Mouse (Mus musculus) large intestine, adult 2 months (tissue): ENCODE results near the gene Kcnk4. TPM values are rescaled to one million over a fixed set of nuclear protein-coding genes. Genes with fewer than 3 reads are reported as not detected.
A peak's percentile ranks its signal among the peaks of the same experiment; 100 is the strongest.
"Not testable (repeated sequence)": the region's sequence is repeated elsewhere in the genome, so short reads cannot be mapped to it uniquely, and the experiment has no call there.

Source experiments
- DNase-seq: peaks from one replicate; pipeline ENCODE4 v3.0.0-alpha.2; 2012; ENCODE audit warnings: low read depth, low spot score
- WGBS: fragments of 180-500 bp; shearing (Covaris S2); methylation state at CpG from one replicate; pipeline ENCODE4 v1.1.7; 2018; 5-methylcytosine and 5-hydroxymethylcytosine counted together
- polyA plus RNA-seq: library from polyadenylated mRNA; depleted of rRNA; stranded (reverse); fragments of >200 nt; gene quantifications from 2 replicates; pipeline ENCODE4 v1.2.3, GENCODE M21; 2012

Kcnk4 gene
- polyA plus RNA-seq, 1 experiment: not detected

DNA sequence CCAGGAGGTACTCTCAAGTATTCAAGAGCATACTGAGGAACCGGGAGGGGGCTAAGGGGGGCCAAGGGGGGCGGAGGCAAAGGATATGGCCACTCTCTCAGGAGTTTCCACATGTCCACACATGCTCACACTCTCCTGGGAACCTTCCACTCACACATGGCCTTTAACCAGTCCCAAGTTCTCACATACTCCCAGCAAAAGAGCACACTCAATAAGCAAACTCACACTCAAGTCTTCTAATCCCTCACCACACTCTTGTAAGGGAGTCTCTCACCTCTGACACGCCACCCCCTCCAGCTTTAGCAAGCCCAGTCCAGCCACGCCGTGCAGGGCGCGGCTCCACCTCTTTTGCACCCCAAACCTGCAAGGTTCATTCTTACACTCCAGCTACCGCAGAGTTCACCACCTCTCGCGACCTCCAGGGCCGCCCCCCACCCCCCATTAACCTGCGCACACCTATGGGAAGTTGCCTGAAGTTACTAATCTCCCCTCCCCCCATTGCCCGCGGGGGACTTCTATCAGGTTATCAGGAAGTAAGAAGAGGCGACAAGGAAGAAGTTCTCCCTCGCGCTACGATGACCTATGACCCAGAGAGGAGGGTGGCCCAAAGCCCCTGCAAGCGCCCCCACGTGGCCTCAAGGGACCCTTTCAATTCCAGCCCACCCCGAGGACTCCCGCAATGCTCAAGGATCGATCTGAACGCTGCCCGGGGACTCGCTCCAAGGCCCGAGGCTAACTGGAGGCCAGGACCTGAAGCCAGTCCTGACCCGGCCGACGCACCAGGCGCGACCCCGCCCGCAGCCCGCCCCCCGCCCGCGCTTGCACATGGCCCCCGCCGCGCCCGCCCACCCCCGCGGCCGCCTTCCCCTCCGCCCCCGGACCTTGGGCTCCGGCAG, 13.3 kb downstream of the Kcnk4 start:
- WGBS: 2% methylated on average over 42 of the region's 48 CpGs
- no peak for DNase-seq

DNA sequence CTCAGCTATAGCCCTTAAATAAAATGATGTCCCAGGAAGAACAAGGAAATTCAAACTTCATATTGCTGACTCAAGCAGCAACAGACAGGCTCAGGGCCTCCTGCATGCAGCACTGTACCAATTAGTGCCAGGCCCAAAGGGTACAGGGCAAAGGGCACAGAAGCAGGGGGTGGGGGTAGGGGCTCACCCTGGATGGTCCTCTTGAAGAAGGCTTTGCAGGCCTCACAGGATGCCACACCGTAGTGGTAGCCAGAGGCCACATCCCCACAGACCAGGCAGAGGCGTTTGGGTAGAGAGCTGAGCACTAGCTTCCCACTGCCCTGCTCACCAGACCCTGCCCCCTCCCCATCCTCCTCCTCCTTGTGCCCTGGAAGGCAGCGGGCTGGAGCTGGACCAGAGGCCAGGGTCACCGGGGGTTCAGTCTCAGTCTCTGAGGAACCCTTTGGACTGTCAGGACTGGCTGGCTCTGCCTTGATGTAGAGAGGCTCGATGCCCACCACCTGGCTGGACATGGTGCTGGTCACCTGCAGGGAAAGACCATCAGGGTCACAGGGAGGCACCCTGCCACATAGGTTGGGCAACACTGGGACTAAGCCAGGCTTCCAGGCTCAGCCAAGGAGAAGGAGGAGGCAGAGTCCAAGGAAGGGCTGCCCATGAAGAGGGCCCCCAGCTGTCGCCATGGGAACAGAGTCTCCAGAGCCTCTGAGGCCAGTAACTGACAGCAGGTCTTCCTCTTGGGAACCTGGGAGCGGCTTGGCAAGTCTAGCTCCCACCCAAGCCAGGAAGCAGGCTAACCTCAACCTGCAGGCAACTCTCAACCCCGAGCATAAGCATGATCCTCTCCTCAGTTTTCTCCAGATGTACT, 14.2 kb downstream of the Kcnk4 start:
- 26% methylated on average over 8 of the region's 8 CpGs for WGBS
- DNase-seq: no peak

DNA sequence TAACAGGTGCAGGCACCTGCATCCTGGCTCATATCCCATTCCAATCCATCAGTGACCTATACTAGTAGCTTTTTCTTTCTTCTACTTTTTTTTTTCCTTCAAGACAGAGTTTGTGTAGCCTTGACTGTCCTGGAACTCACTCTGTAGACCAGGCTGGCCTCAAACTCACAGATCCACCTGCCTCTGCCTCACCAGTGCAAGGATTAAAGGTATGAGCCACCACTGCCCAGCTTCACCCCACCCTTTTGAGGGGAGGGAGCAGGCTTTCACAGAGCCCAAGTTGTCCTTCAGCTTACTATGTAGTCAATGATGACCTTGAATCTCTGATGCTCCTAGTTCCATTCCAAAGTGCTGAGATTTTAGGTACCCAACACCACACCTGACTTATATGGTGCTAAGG, 14.9 kb downstream of the Kcnk4 start:
- DNase-seq: no peak

DNA sequence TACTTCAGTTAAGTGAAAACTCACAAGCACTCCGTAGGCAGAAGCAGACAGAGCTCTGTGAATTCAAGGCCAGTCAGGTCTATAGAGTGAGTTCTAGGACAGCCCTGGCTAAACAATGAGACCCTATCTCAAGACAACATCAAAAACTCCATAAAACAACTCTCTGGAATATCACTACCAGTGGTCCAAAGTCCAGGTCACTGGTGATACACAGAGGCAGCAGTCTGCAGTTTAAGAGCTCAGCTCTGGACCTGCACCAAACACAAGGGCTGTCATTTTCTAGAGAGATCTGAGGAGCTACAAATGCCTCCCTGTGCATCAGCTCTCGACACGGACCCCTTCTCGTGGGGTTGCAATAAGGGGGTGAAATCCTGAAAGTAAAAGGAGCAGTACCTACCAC, 16.0 kb downstream of the Kcnk4 start:
- no peak for DNase-seq
- WGBS: 38% methylated on average over 4 of the region's 4 CpGs

DNA sequence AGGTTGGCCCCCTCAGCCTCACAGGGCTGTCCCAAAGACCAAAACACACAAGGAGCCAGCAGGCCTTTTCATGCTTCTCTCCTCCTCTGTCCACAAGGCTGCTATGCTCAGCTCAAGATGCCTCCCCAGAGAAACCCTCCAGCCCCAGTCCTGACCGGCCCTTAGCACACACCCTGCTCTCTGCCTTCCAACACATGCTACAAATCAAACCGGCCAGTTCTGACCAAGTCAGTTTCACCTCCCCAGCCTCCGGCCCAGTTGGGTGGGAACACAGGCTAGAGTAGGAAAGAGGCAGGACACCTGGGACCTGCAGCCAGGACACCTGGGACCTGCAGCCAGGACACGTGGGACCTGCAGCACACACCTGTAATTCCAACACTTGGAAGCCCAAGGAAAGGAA, 17.8 kb downstream of the Kcnk4 start:
- 63% methylated on average over 4 of the region's 4 CpGs for WGBS
- no peak for DNase-seq

DNA sequence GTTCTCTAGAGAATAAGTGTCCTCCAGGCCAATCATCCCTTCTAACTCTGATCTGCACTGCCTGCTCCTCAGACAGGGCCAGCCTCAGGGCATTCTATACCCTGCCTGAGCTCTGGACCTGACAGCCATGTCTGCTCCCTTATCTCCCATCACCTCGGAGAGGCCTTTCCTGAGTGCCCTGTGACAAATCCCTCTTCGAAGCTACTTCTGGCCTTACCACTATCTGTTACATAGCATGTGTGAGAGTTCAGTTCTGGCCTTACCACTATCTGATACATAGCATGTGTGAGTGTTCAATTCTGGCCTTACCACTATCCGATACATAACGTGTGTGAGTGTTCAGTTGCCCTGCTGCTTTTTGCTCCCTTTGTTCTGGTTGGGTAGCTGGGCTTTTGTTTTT, 19.0 kb downstream of the Kcnk4 start:
- WGBS: 92% methylated on average over 4 of the region's 4 CpGs
- DNase-seq: no peak

DNA sequence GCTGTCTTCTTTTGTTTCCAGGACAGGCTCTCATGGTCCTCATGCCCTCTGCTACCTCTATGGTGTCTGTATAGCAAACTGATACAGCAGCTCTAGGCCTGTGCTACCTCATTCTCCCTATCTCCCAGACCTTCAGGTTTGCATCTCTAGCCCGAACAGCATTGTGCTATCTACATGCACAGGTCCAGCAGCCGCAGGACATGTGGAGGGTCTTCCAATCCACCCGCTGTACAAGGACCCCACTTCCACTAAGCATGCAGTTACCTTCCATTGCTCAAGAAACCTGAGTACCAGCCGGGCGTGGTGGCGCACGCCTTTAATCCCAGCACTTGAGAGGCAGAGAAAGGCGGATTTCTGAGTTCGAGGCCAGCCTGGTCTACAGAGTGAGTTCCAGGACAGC, 19.8 kb downstream of the Kcnk4 start:
- 88% methylated on average over 9 of the region's 9 CpGs for WGBS
- DNase-seq: no peak

DNA sequence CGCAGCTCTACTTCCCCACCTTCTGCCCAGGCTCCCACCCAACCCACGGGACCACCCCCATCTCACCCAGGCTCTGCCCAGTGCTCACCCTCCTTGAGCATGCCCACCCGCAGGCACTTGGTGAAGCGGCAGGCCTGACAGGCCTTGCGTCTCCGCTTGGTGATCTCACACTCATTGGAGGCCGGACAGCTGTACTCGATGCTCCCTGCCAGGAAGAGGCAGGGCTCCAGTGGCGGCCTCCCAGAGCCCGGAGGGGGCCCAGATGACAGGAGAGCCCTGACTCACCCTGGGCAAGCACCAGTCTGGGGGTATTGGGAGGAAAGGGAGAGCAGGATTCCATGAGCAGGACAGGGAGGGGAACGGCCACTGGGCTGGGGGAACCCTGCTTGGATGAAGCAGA, 20.3 kb downstream of the Kcnk4 start:
- 72% methylated on average over 11 of the region's 11 CpGs for WGBS
- DNase-seq: no peak

DNA sequence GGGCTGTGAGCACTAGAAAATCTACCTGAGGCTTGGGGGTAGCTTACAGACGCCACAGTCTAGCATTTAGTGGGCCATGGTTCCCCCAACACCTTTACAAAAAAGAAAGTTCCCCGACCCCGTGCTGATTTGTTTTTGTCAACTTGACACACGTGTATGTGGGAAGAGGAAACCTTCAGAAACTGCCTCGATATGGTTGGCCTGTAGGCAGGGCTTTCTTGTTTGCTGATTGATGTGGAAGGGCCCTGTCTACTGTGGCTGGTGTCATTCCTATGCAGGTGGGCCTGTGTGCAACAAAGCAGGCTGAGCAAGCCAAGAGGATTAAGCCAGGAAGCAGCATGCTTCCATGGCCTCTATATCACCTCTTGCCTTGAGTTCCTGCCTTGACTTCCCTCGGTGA, 21.3 kb downstream of the Kcnk4 start:
- no peak for DNase-seq
- WGBS: 75% methylated on average over 6 of the region's 6 CpGs

DNA sequence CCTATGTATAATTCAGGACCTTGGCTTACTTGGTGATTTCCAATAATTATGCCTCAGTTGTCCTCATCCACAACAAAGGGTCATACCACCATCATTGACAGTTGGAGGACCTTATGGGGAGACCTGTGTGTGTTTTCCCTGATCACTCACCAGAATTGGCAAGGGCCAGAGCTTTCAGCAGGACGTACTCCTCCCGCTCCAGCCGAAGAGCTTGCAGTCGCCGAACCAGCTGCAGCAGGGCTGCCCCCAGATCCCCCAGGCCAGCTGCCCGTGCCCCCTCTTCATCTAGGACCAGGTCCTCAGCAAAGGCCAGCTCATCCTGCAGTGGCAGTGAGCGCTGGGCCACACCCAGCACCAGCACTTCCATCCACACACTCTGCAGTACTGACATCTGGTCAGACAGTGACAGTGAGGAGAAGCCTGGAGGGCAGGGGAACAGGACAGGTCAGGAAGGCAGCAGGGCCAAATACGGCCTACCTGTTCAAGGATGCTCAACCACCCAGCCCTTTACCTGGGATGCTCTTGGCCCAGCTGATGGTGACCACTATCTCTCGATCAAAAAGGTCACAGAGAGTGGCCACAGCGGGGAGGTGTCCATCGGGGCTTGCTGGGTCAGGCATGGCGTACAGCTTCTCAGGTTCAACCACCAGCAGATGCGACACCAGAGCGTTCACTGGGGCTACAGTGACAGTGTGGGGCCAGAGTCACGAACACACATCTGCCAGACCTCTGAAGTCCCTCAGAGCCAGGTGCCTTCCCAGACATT, 21.9 kb downstream of the Kcnk4 start:
- 91% methylated on average over 15 of the region's 15 CpGs for WGBS
- DNase-seq: no peak

DNA sequence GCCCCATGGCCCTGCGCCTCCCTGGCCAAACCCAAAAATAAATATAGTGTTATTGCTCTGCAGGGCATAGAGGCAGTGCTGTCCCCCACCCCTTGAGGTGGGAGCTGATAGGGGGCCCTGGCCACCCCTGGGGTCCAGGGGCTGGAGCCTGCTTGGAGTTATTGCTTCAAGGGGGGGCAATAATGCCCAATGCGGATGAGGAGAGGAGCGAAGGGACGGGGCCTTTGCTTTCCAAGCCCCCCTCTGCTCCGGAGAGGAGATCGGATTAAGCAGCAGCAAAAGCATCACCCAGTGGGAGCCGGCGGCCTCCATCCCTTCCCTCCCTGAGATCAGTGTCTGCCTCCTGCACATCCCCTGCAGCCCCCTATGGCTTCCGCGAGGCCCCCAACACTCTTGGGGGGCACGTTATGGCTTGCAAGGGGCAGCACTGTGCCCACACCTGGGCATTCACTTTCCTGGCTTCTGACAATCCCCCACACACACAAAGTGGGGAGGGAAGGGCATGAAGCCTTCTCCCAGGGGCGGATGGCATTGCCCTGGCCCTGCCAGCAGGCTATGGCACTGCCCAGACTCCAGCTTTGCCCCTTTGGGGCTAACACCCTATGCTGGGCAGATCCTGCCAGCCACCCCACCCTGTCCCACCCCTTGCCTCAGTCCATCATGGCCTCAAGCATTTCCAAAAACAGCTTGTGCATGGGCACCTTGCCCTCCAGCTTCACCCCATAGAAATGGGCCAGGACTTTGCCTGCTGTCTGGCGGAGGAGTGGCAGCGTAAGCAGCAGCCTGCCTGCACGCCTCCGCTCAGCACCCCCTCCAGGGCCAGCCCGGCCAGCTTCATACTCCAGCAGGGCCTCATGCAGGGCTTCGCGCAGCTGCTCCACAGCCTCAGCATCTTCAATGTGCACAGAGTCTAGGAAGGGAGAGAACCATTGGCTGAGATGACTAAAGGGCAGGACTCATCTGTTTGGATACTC, 22.9 kb downstream of the Kcnk4 start:
- 77% methylated on average over 19 of the region's 19 CpGs for WGBS
- no peak for DNase-seq

DNA sequence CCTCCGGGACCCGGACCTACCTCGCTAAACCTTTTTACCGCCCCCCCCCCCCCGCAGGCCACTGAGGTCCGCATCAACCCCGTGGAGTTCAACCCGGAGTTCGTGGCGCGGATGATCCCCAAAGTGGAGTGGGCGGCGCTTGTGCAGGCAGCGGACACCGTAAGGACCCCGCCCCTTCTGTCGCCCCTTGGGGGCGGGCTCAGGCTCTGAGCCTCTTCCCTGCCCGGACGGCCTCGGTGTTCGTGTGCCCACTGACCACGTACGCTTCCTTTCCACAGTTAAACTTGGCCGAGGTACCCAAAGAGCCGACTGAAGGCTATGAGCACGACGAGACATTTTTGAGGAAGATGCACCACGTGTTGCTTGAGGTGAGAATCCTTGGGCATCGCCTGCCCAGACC, 24.0 kb downstream of the Kcnk4 start:
- WGBS: under 1% methylated on average over 30 of the region's 30 CpGs
- not testable (repeated sequence) for DNase-seq

DNA sequence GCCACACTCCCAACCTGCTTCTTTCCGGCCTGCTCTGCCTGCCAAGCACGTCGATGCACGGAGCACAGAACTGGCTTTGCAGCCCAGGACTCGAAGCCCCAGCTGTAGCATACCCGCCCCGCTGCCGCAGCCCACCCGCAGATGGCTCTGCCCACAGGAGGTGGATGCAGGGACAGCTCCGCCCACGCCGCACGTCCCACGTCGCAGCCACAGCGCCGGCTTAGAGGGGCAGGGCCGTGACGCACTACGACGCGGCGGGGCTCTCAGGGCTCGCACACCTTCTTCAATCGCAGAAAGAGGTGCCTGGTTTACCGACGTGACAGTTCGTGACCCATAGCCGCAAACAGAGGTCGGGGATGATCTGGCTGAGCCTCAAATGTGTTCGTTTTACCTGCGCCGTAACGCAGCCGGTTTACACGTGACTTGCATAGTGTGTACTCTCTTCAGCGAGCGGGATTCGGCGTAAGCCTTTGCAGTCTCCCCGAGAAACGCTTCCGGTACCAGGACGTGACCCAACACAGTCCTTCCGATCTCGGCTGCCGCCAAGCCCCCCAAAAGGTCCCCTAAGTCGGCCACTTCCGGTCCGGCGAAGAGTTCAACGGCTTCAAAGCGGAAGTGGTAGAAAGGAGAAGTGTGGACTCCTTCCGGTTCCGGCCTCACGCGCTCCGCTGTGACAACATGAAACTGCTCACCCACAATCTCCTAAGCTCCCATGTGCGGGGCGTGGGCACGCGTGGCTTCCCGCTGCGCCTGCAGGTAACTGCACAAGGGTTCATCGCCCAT, 24.6 kb downstream of the Kcnk4 start, which contains the start of the genes Trmt112 and Prdx5:
Trmt112 (plus strand) TSS at position 192 of the 783 bp plus-strand sequence.
Prdx5 (minus strand) TSS at position 600 of the 783 bp plus-strand sequence.
- under 1% methylated on average over 65 of the region's 65 CpGs for WGBS
- peak; percentile 68 for DNase-seq

DNA sequence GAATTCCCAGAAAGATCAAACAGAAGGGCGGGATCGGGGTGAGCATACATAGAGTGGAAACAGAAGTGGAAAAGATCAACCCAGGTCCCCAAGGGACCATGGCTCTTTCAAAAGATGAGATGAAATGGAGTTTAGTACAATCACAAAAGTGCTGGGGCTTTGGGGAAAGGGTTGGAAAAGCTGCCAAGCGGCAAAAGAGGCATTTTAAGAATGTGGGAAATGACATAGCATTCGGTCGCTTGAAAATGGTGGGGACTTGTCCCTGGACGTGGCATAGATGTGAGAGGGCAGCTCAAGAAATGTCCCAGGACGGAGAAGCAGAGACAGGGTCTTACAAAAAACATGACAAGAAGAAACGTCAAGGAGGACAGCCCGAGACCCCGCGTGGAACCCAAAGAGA, 25.3 kb downstream of the Kcnk4 start:
- DNase-seq: no peak
- WGBS: 2% methylated on average over 11 of the region's 11 CpGs

DNA sequence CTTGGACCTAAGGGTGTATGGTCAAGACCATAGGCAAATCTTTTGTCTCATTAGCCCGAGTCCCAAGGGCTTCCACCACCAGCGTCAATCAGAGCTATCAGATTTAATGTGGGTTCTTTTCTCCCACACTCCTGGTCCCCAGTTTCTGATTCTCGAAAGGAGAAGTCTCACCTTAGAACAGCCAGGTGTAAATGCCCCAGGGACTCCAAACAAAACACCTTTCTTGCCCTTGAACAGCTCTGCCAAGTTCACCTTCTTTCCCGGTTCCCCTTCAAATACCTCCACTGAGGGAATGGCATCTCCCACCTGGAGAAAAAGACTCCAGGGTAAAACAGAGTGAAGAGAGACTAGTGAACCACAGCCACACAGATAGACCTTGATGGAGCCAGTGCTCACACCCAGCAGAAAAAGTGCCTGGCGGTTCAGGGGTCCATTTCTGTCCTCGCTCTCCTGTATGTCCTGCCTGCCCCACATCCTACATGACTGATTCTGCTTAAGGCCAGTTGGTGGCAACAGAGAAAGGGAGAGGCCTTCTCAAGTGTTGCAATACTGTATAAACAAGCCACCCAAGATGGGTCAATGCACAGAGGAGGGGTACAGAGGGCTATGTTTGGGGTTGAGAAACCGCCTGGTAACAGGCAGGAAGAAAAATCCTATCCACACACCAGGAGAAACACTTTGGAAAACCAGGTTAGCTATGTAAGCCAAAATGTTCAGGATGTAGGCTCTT, 26.3 kb downstream of the Kcnk4 start:
- 78% methylated on average over 7 of the region's 7 CpGs for WGBS
- DNase-seq: no peak

DNA sequence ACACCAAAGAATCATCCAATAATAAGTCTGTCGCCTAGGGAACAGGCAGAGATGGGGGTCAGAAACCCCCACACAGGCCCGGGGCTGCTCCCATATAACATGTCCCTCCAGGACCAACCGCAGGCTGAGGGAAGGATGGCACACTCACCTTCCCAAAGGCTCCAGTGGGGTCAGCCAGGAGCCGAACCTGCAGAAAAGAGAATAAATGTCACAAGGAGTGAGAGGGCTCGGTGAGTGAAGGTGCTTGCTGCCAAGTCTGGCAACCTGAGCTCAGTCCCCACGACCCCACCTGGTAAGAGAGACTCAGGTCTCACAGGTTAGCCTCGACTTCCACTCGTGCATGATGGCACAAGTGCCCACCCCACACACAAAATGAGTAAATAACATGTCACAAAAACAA, 27.2 kb downstream of the Kcnk4 start:
- 90% methylated on average over 8 of the region's 8 CpGs for WGBS
- DNase-seq: no peak

DNA sequence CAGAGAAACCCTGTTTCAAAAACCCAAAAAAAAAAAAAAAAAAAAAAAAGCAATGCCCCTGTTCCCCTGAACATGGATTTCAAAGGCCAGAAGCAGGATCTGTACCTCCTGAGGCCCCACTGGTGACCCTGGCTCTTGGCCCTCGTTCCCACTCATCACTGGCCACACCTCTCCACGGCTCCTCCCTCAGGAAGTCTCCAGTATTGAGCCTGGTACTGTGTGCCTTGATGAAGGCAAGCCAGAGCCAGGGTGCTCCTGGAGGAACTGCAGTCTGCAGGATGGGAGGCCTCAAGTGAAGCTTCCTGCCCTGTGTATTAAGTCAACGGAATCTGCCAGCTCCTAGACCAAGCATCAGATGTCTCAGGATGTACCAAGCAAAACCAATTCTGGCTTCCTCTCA, 28.1 kb downstream of the Kcnk4 start:
- DNase-seq: no peak
- WGBS: 69% methylated on average over 3 of the region's 3 CpGs
